Mouse (Mus musculus): ENCODE results near the gene Nptx1. TPM values are rescaled to one million over a fixed set of nuclear protein-coding genes. Genes with fewer than 3 reads are reported as not detected.

Gene Nptx1
- not detected in 2 replicates for total RNA-seq (2015)
- total RNA-seq (2017): not detected in 2 replicates

DNA sequence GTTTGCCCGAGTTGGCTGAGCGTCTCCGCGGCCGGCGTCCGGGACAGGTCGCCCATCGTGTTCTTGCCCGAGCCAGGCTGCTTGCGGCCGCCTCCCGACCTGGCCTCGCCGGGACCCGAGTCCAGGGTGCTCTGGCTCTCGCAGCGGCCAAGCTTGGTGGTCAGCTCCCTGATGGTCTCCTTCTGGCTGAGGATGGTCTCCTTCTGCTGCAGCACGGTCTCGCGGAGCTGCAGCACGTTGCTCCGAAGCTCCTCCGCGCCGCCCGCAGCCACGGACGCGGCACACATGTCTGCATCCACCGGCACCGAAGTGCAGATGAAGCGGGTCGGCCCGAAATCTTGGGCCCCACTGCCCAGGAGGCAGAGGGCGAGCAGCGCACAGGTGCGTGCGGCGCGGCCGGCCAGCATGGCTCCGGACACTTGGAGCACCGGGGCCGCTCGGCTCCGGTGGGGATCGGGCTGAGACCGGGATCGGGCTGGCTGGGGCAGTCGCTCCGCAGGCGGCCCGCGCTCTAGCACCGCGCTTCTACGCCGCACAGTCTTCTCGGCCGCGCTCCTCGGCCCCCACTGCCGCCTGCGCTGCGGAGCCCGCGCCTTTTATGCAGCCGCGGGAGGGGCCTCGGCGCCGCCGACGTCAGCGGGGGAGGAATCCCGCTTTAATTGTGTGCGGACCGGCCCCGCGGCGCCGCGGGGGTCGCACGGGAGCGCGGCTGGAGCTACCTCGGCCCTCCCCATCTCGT lies at the start of gene Nptx1:
Gene Nptx1, minus strand, starts transcription at position 571 of the 739 bp plus-strand sequence.
- ATAC-seq (replicated peaks; ENCODE audit: poor library complexity): no peak

- no peak for ATAC-seq (replicated peaks; ENCODE audit: poor library complexity)
Observed at GRCm38 (mm10) chr11:119593966-119594365, 46.4 kb upstream of the Nptx1 start.

- ATAC-seq (replicated peaks; ENCODE audit: poor library complexity): peak; percentile 82
Observed at GRCm38 (mm10) chr11:119589242-119589641, 41.7 kb upstream of the Nptx1 start.

DNA sequence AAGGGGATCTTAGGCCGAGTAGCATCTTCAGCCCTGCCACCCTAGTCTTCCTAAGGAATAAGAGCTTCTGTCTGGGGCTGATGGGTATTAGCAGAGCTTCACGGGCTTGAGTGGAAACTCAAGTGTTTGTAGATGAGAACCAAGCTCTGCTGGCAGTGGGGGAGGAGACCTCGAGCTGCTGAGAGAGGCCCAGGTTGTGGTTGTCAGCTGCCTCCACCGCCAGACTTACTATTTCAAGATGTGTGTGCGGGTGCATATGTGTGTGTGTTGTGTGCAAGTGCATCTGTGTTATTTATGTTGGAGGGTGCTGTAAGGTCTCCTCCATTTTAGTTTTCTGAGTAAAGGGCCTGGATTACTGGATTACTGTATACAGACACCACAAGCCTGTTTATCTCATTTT lies 39.6 kb upstream of the Nptx1 start:
- no peak for ATAC-seq (replicated peaks; ENCODE audit: poor library complexity)

- no peak for ATAC-seq (replicated peaks; ENCODE audit: poor library complexity)
Observed at GRCm38 (mm10) chr11:119586511-119586910, 39.0 kb upstream of the Nptx1 start.

- ATAC-seq (replicated peaks; ENCODE audit: poor library complexity): no peak
Observed at GRCm38 (mm10) chr11:119577721-119578120, 30.2 kb upstream of the Nptx1 start.

DNA sequence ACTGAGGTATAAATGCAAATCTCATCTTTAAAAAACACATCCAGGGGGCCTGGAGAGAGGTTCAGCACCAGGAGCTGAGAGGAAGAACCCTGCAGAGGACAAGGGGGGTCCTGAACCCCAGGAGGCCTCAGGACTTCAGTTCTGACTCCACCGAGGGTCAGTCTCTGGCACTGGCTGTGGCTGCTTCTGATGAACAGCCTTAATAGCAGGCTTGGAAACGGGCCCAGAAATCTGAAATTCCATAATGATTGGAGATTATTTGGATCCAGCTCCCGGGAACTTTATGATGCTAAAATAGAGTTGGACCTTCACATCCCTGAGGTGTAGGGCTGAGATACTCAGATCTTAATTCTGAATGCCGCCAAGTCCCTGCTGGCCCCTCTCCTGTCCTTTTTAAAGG lies 29.3 kb upstream of the Nptx1 start:
- no peak for ATAC-seq (replicated peaks; ENCODE audit: poor library complexity)

- no peak for ATAC-seq (replicated peaks; ENCODE audit: poor library complexity)
Observed at GRCm38 (mm10) chr11:119572316-119573010, 24.9 kb upstream of the Nptx1 start.

DNA sequence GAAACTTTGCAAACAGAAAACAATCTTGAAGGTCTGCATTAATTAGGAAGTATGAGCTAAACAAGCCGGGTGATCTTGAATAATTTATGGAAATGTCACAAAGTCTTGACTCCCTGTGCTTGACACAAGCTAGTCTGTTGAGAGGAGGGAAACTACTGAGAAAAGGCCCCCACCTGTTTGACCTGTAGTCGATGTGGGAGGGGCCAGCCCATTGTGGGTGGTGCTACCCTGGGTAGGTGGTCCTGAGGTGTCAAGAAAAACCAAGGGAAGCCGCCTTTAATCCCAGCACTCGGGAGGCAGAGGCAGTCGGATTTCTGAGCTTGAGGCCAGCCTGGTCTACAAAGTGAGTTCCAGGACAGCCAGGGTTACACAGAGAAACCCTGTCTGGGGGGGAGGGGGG lies 18.6 kb upstream of the Nptx1 start:
- no peak for ATAC-seq (replicated peaks; ENCODE audit: poor library complexity)

DNA sequence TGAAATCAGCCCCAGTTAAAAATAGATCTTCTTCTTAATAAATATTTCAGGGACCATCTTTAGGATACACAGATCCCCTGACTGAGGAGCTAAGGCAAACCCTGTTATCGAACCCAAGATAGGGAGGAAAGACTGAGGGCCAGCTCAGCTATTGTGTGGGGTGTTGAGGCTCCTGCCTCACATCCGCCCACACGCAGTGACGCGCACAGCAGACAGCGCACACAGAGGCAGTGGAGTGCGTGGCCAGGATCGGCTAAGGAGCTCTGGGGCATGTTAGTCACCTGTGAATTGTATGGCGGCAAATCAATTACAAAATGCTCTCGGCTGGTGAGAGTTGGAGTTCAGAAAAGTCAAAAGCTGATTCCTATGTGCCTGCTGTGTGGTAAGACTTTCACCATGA lies 18.1 kb upstream of the Nptx1 start:
- no peak for ATAC-seq (replicated peaks; ENCODE audit: poor library complexity)

DNA sequence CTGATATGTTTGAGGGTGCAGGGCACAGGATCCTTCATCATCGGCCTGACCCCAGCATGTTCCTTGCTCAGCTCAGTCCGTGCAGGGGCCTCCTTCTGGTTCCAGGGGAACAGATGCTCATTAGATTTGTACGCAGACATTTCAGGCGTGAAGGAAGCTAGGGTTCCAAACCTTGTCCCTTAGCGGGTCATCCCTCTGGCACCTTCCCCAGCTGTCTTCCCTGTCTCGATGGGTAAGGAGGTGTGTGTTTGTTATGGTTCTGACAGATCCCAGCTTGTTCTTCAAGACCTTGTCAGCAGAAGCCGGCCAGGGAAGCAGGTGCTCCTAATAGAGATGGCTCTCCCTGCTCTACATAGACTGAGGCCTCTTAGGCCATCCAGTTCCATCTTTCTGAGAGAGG lies 17.5 kb upstream of the Nptx1 start:
- ATAC-seq (replicated peaks; ENCODE audit: poor library complexity): no peak

GRCm38 (mm10) chr11:119564383-119564782 lies 16.8 kb upstream of the Nptx1 start:
- no peak for ATAC-seq (replicated peaks; ENCODE audit: poor library complexity)

DNA sequence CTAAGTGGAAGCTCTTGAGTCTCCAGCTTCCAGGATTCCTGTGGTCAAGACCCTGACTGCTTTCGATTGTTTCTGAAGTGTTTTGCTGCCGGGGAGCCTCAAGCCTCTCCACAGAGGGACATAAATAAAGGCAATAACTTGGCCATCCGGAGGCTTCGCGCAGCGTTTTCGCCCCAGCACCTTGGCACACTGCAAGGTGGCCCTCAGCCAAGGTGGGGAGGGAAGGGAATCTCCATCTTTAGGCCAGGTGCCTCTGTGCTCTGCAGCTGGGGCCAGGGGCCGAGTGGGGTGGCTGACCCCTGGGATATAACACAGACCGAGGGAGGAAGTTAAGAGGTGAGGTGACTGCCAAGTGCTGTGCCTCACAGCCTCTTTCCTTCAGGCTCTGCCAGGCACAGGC lies 15.6 kb upstream of the Nptx1 start:
- no peak for ATAC-seq (replicated peaks; ENCODE audit: poor library complexity)

DNA sequence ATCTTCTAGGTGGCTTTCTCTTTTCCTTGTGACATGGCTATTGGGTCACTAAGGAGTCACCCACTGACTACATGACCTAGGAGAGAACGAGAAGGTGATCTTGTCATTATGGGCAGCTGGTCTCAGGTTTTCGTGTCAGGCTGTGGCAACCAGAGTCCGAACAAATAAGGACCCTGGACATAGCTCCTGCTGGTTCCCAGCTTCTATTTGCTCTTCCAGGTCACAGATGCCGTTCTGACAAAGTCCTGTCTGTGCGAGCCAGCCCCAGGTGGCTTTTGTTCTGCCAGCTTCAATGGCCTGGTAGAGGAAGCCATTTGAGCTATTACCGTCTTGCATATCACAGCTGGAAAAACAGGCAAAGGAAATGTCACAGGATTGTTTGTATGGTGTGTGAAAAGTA lies 14.7 kb upstream of the Nptx1 start:
- no peak for ATAC-seq (replicated peaks; ENCODE audit: poor library complexity)

- no peak for ATAC-seq (replicated peaks; ENCODE audit: poor library complexity)
Observed at GRCm38 (mm10) chr11:119558870-119559610, 11.5 kb upstream of the Nptx1 start.

DNA sequence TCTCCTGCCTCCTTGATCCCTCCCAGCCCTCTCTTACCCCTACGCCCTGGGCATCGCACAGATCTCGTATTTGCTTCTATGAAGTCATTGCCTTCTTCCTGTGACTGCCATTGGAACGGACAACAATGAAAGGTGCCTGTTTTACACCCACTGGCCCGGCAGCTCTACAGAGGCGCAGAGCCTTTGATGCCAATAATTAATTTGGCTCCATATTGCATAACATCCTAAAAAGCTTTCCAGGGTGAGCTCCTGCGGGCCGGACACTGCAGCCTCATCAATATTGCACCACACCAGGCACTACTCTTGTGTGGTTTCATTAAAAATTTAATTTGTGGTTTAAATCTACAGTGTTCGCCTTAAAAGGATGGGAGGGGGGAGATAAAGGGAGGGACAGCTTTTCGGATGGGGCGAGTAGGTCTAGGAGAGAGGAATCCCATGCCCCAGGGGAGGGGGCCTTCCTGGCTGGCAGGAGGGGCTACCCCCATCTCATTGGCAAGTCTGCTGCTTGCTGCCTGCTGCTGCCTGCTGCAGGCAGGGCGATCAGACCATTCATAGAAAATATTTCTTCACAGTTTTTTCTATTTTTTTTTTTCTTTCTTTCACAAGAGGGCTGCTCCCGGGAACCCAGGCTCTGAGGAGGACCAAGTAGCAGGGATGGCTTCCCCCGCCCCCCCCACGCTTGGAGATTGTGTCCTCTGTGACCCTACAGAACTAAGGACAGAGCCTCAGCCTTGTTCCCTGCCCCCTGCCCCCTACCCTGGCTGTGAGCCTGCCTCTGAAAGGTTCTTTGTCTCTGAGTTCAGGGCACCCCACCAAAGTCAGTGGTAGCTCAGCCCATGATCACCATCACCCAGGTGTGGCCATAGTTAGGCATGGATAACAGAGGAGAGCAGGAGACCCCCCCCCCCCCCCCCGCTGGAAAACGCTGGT lies 10.7 kb upstream of the Nptx1 start:
- no peak for ATAC-seq (replicated peaks; ENCODE audit: poor library complexity)

DNA sequence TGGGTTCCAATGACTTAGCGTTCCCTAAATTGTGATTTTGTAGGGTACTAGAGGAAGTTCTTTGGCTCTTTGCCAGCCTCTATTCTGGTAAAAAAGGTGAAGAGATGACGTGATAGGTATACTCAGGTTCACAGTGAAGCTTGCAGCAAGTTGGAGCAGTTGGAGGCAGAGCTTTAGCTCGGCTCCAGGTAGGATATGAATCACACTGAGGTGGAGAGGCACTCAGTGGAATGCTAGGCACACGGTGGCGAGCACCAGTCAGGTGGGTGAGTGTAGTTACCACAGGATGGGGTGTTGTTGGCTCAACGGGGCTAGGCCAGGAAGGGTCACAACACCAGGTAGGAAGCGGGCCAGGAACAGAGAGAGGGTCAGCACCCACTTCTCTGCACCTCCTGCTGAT lies 7.6 kb upstream of the Nptx1 start:
- no peak for ATAC-seq (replicated peaks; ENCODE audit: poor library complexity)

DNA sequence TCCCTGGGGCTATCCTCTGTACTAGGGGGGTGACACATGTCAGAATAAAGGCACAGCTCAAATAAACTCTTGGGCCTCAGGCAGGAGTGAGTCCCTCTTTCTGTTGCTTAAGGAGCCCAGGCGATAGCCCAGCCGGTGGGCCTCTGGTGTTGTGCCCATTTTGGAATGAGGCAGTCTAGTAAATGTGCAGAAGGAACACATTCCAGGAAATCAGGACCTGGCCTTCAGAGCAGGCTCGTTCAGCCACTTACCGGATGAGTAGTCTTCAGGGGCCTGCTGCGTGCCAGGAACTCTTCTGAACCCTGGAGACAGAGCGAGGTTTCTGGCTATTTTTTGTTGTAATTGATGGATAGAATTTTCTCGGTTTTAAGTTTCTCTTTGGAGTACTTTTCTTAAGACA lies 7.2 kb upstream of the Nptx1 start:
- ATAC-seq (replicated peaks; ENCODE audit: poor library complexity): no peak

DNA sequence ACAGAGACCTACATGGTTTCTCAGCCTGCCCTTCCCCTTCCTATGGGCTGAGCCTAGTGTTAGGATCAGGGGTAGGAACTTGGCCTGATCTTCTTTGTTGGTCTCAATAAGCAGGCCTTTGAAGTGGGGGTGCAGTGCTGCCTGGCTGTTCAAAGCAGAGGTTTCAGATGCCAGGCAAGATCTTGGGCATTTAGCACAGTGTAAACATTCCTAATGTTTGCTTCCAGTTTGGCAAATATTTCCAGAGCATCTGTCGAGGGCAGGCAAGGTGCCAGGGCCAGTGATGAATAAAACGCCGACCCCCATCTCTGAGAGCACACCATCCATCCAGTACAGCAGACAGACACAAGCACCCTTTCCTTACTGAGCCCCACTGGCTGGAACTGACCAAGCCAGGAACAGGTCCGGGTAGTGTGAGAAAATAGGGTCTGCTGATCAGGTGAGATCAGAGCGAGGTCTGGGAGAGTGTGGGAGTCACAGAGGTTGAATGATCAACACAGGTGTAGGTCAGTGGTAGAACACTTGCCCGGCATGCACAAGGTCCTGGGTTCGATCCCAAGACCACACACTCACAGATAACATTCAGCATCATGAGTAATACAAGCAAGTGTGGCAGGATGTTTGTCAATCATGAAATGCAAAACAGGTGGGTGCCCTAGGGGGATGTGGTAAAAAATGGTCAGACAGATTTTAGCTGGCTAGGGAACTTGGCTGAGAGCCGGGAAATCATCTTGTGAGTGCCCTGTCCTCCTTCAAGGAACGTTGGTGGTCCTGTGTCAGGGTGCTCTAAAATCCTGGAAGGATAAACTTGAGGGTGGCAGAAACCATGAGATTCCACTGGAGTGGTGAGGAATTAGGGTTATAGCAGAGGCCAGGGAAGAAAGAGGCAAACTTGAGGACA lies 5.6 kb upstream of the Nptx1 start:
- ATAC-seq (replicated peaks; ENCODE audit: poor library complexity): no peak

- peak; percentile 43 for ATAC-seq (replicated peaks; ENCODE audit: poor library complexity)
Observed at GRCm38 (mm10) chr11:119552301-119552700, 4.7 kb upstream of the Nptx1 start.
